Mouse (Mus musculus) CH12.LX (cell line): Measurements from ENCODE around the gene 5330417C22Rik. TPM values are rescaled to one million over a fixed set of nuclear protein-coding genes. Genes with fewer than 3 reads are reported as not detected.

Experiments used
- DNase-seq: peaks from one replicate; pipeline ENCODE4 v3.0.0-alpha.2; 2013; ENCODE audit errors: extremely low read depth
- H3K27ac ChIP-seq: 2 replicates; pipeline ENCODE4 v1.5.1; 2012; ENCODE audit warnings: low read depth, mild to moderate bottlenecking, control low read depth, moderate library complexity; ENCODE audit not compliant: insufficient read depth
- H3K27me3 ChIP-seq: replicated peaks from 2 replicates; pipeline ENCODE3; 2012; ENCODE audit warnings: inconsistent platforms
- H3K36me3 ChIP-seq, 2 experiments: replicated peaks in 1 of 2; 2 replicates each; pipeline versions ENCODE3 to v1.6.1; 2012; ENCODE audit warnings: inconsistent platforms in 1 of 2, low read length in 1 of 2, mild to moderate bottlenecking in 1 of 2, mixed read lengths in 1 of 2, moderate library complexity in 1 of 2; ENCODE audit not compliant: control insufficient read depth in 1 of 2, insufficient read depth in 1 of 2
- H3K4me1 ChIP-seq, 2 experiments: 2 replicates each; pipeline ENCODE4 v1.6.1; 2012; ENCODE audit warnings: inconsistent platforms in 1 of 2, moderate library complexity in 1 of 2; ENCODE audit not compliant: insufficient read depth in 2 of 2, control insufficient read depth in 1 of 2
- H3K4me2 ChIP-seq: 2 replicates; pipeline ENCODE4 v1.6.1; 2012; ENCODE audit warnings: low read depth, mild to moderate bottlenecking, control low read depth; ENCODE audit not compliant: poor library complexity, insufficient read depth, severe bottlenecking
- H3K4me3 ChIP-seq, 3 experiments: fragments of 150-350 bp in 1 of 3; sonication (generic) in 1 of 3; replicated peaks in 1 of 3; 2 replicates each; pipeline versions ENCODE3 to v1.5.1; 2011 to 2012; ENCODE audit warnings: low read depth in 2 of 3, low read length in 2 of 3, mild to moderate bottlenecking in 2 of 3, moderate library complexity in 2 of 3, control low read depth in 1 of 3, improper control_type of control experiment in 1 of 3, inconsistent platforms in 1 of 3, mixed read lengths in 1 of 3; ENCODE audit not compliant: poor library complexity in 1 of 3
- H3K79me2 ChIP-seq: replicated peaks from 2 replicates; pipeline ENCODE4 v1.6.1; 2012; ENCODE audit warnings: mild to moderate bottlenecking, moderate library complexity; ENCODE audit not compliant: control insufficient read depth, poor library complexity, insufficient read depth, severe bottlenecking; ENCODE audit errors: extremely low read depth
- H3K9ac ChIP-seq: 2 replicates; pipeline ENCODE4 v1.6.1; 2012; ENCODE audit warnings: low read depth, mild to moderate bottlenecking, control low read depth, moderate library complexity; ENCODE audit not compliant: insufficient read depth
- H3K9me3 ChIP-seq: replicated peaks from 2 replicates; pipeline ENCODE3; 2012; ENCODE audit warnings: low read length, inconsistent platforms, mixed read lengths
- BHLHE40 ChIP-seq: IDR thresholded peaks from 2 replicates; pipeline ENCODE4 v1.6.1; 2011; ENCODE audit warnings: mild to moderate bottlenecking, low read depth, low read length, improper control_type of control experiment
- CHD1 ChIP-seq: IDR thresholded peaks from 2 replicates; pipeline ENCODE4 v1.6.1; 2012; ENCODE audit warnings: low read depth, low read length, improper control_type of control experiment, inconsistent platforms
- CHD2 ChIP-seq: IDR thresholded peaks from 2 replicates; pipeline ENCODE4 v1.6.1; 2011; ENCODE audit warnings: low read length, improper control_type of control experiment
- CTCF ChIP-seq, 2 experiments: IDR thresholded peaks in 1 of 2; conservative IDR thresholded peaks in 1 of 2; 2 replicates each; pipeline ENCODE4 v1.5.1; 2011 to 2012; ENCODE audit warnings: low read depth in 2 of 2, low read length in 2 of 2, improper control_type of control experiment in 1 of 2, inconsistent platforms in 1 of 2, mild to moderate bottlenecking in 1 of 2, moderate library complexity in 1 of 2
- GABPA ChIP-seq: IDR thresholded peaks from 2 replicates; pipeline ENCODE4 v1.6.1; 2012; ENCODE audit warnings: low read depth, low read length, improper control_type of control experiment, inconsistent platforms; ENCODE audit not compliant: insufficient replicate concordance
- IRF4 ChIP-seq: IDR thresholded peaks from 2 replicates; pipeline ENCODE4 v1.6.1; 2014; ENCODE audit warnings: low read depth, mild to moderate bottlenecking, inconsistent platforms, low read length, improper control_type of control experiment
- JUN ChIP-seq: IDR thresholded peaks from 2 replicates; pipeline ENCODE4 v1.6.1; 2011; ENCODE audit warnings: low read depth, mild to moderate bottlenecking, low read length, improper control_type of control experiment, moderate library complexity; ENCODE audit not compliant: insufficient read depth
- JUND ChIP-seq: conservative IDR thresholded peaks from 2 replicates; pipeline ENCODE4 v1.6.1; 2011; ENCODE audit warnings: low read depth, low read length, improper control_type of control experiment
- MAFK ChIP-seq: IDR thresholded peaks from 2 replicates; pipeline ENCODE4 v1.6.1; 2011; ENCODE audit warnings: low read length, improper control_type of control experiment; ENCODE audit not compliant: insufficient replicate concordance
- MAX ChIP-seq: IDR thresholded peaks from 2 replicates; pipeline ENCODE4 v1.6.1; 2011; ENCODE audit warnings: low read length, improper control_type of control experiment
- MAZ ChIP-seq: IDR thresholded peaks from 2 replicates; pipeline ENCODE4 v1.6.1; 2012; ENCODE audit warnings: low read depth, mild to moderate bottlenecking, inconsistent platforms, low read length, improper control_type of control experiment, moderate library complexity
- MXI1 ChIP-seq: IDR thresholded peaks from 2 replicates; pipeline ENCODE4 v1.6.1; 2011; ENCODE audit warnings: mild to moderate bottlenecking, low read depth, low read length, improper control_type of control experiment
- MYC ChIP-seq: IDR thresholded peaks from 2 replicates; pipeline ENCODE4 v1.6.1; 2011; ENCODE audit warnings: low read depth, mild to moderate bottlenecking, improper control_type of control experiment, low read length
- NRF1 ChIP-seq: IDR thresholded peaks from 2 replicates; pipeline ENCODE4 v1.6.1; 2014; ENCODE audit warnings: low read depth, mild to moderate bottlenecking, inconsistent platforms, low read length, improper control_type of control experiment, moderate library complexity
- PAX5 ChIP-seq: IDR thresholded peaks from 2 replicates; pipeline ENCODE4 v1.6.1; 2012; ENCODE audit warnings: low read length, inconsistent platforms, mixed read lengths
- RAD21 ChIP-seq: IDR thresholded peaks from 2 replicates; pipeline ENCODE4 v1.6.1; 2011; ENCODE audit warnings: low read depth, mild to moderate bottlenecking, low read length, improper control_type of control experiment, moderate library complexity
- RCOR1 ChIP-seq: conservative IDR thresholded peaks from 2 replicates; pipeline ENCODE4 v1.6.1; 2012; ENCODE audit warnings: low read depth, mild to moderate bottlenecking, inconsistent platforms, low read length, improper control_type of control experiment
- SMC3 ChIP-seq: IDR thresholded peaks from 2 replicates; pipeline ENCODE4 v1.6.1; 2011; ENCODE audit warnings: low read depth, low read length, improper control_type of control experiment
- UBTF ChIP-seq: IDR thresholded peaks from 2 replicates; pipeline ENCODE4 v1.6.1; 2012; ENCODE audit warnings: low read depth, mild to moderate bottlenecking, inconsistent platforms, low read length, improper control_type of control experiment, moderate library complexity
- USF1 ChIP-seq: IDR thresholded peaks from 2 replicates; pipeline ENCODE4 v1.6.1; 2014; ENCODE audit warnings: low read depth, mild to moderate bottlenecking, inconsistent platforms, low read length, improper control_type of control experiment
- ZKSCAN1 ChIP-seq: IDR thresholded peaks from 2 replicates; pipeline ENCODE4 v1.6.1; 2012; ENCODE audit warnings: low read depth, inconsistent platforms, low read length, improper control_type of control experiment, borderline replicate concordance
- ZMIZ1 ChIP-seq: IDR thresholded peaks from 2 replicates; pipeline ENCODE4 v1.6.1; 2012; ENCODE audit warnings: low read depth, mild to moderate bottlenecking, inconsistent platforms, low read length, improper control_type of control experiment
- ZNF384 ChIP-seq: IDR thresholded peaks from 2 replicates; pipeline ENCODE4 v1.6.1; 2012; ENCODE audit warnings: low read depth, low read length, improper control_type of control experiment, inconsistent platforms
- dilution Hi-C: fragments of 300-500 bp; cut with MboI; formaldehyde crosslinking; loops from 2 replicates; pipeline ENCODE4 v1.14.3; 2020; ENCODE audit warnings: low sequenced_read_pairs; ENCODE audit not compliant: extremely low pct_unique_long_range_greater_than_20kb, extremely low pct_ligation_motif_present
- in situ Hi-C: fragments of 300-500 bp; cut with MboI; formaldehyde crosslinking; loops from 3 replicates; pipeline ENCODE4 v1.14.3; 2019; ENCODE audit warnings: low sequenced_read_pairs, low pct_ligation_motif_present, low pct_unique_long_range_greater_than_20kb, mixed read lengths
- polyA plus RNA-seq: library from polyadenylated mRNA; unstranded; fragments of >175 nt; gene quantifications from 2 replicates; pipeline ENCODE4 v1.2.1, GENCODE M21; 2012; ENCODE audit warnings: low read depth; ENCODE audit not compliant: insufficient read length
- total RNA-seq, 2 experiments: library from RNA; depleted of rRNA; stranded (reverse); fragments of 300-350 nt in 1 of 2; fragments of >200 nt in 1 of 2; gene quantifications; 2 replicates each; pipeline ENCODE4 v1.2.3; 2012 to 2014

5330417C22Rik gene
- total and polyA plus RNA-seq, 3 experiments, result 0.05 to 0.27 (median 0.17) TPM

- in situ Hi-C loops, result loop anchor here (25.0 kb wide), 1 partner anchor 377 kb away; no protein-coding TSS in a partner anchor
- H3K36me3 ChIP-seq, result no peaks in the 10 kb centered on the region
- H3K27me3 ChIP-seq, result peaks cover 53% of the 10 kb centered on the region
- peaks cover 29% of the 10 kb centered on the region for H3K9me3 ChIP-seq
- H3K4me3 ChIP-seq, result no peak overlapping the region
- no peak overlapping the region for H3K4me2 ChIP-seq
- TF ChIP-seq BHLHE40, result no peak
- TF ChIP-seq ZNF384, result no peak
- no peak for TF ChIP-seq RCOR1
- TF ChIP-seq CHD1, result no peak
- TF ChIP-seq PAX5, result no peak
- no peak for TF ChIP-seq CHD2
- TF ChIP-seq MAX, result no peak
- no peak for TF ChIP-seq SMC3
- TF ChIP-seq MXI1, result no peak
- TF ChIP-seq CTCF (conservative IDR thresholded peaks at IDR 0.05 in 1 of 2, IDR thresholded peaks at IDR 0.05 in 1 of 2; ENCODE audit: low read depth in 2 of 2, low read length in 2 of 2), result no peak
- TF ChIP-seq USF1, result no peak
- TF ChIP-seq ZKSCAN1, result no peak
- no peak for TF ChIP-seq MAFK
- TF ChIP-seq RAD21, result no peak
- TF ChIP-seq JUN, result no peak
- no peak for TF ChIP-seq MAZ
- TF ChIP-seq JUND, result no peak
- TF ChIP-seq GABPA, result no peak
- no peak for TF ChIP-seq IRF4
- no peak for TF ChIP-seq NRF1
- peaks cover 0 to 4% of the 10 kb centered on the region in 2 experiments; a peak in 1 of 4 replicates for H3K4me1 ChIP-seq
- H3K79me2 ChIP-seq, result no peaks in the 10 kb centered on the region
- DNase-seq, result no peak
- dilution Hi-C loops, result no loop called here
- H3K9ac ChIP-seq, result no peak overlapping the region
- H3K27ac ChIP-seq, result no peak overlapping the region
These were observed 126.0 kb downstream of the 5330417C22Rik start for GRCm38 (mm10) chr3:108410359-108410714.

- DNase-seq, result no peak
- Histone ChIP-seq H3K9me3 (peaks cover 24% of the 10 kb centered on the region), H3K4me2 (no peak overlapping the region), H3K79me2 (no peaks in the 10 kb centered on the region), H3K9ac (no peak overlapping the region), H3K4me3 (no peak overlapping the region), H3K27me3 (peaks cover 58% of the 10 kb centered on the region), H3K27ac (no peak overlapping the region), H3K4me1 (peaks cover 0 to 8% of the 10 kb centered on the region in 2 experiments; a peak in 1 of 4 replicates), H3K36me3 (no peaks in the 10 kb centered on the region)
- dilution Hi-C loops, result no loop called here
- TF ChIP-seq CTCF (conservative IDR thresholded peaks at IDR 0.05 in 1 of 2, IDR thresholded peaks at IDR 0.05 in 1 of 2; ENCODE audit: low read depth in 2 of 2, low read length in 2 of 2), result no peak
- TF ChIP-seq MYC, result no peak
- TF ChIP-seq UBTF, result no peak
- no peak for TF ChIP-seq GABPA
- TF ChIP-seq CHD1, result no peak
- TF ChIP-seq ZMIZ1, result no peak
- in situ Hi-C loops, result loop anchor here (25.0 kb wide), 1 partner anchor 377 kb away; no protein-coding TSS in a partner anchor
These were observed 126.5 kb downstream of the 5330417C22Rik start for GRCm38 (mm10) chr3:108409656-108410358.
